Mouse (Mus musculus): ENCODE data around the gene Spag4.
"Not testable (repeated sequence)": the region's sequence is repeated elsewhere in the genome, so short reads cannot be mapped to it uniquely, and the experiment has no call there.

The Spag4 gene

GRCm38 (mm10) chr2:156110627-156111357, 45.8 kb downstream of the Spag4 start:
- DNase-seq, result peak; percentile 8

DNA sequence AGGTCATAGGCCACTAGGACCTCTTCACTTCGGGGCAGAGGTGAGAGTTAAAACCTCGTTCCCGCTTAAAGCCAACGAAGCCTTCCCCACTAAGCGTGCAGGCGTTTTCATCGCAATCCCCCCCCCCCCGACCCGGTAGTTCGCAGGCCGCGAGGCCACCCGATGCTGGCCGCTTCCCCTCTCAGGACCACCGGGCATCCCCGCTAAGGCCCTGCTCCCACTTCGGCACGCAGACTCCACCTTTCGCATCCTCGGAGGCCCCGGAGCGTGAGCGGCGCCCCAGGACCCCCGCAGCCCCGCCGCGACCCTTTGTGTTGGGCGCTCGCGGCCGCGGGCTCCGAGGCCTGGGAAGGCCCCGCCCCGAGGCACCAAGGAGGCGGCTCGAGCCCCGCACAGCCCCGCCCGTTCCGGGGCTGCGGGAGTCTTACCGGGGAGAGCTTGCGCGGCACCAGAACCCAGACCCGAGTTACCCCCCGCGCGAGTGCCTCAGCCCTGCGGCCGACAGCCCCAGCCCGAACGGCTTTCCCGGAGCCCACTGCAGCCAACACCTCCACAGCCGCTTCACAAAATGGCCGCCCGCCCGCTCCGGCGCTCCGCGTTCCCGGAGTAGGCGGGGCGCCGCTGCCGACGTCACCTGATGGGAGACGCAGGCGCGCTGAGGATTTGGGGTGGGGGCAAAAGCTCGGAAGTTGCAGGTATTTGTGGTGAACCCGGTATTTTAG, 46.5 kb downstream of the Spag4 start, which contains the start of the genes Cpne1 and Rbm12:
Gene Cpne1 (minus strand): TSS at position 608 of the 722 bp plus-strand sequence.
Gene Rbm12 (minus strand): TSS at position 621 of the 722 bp plus-strand sequence.
- DNase-seq, result peak; percentile 95

- DNase-seq, result not testable (repeated sequence)
These were observed 47.1 kb downstream of the Spag4 start for GRCm38 (mm10) chr2:156112080-156112423.

DNA sequence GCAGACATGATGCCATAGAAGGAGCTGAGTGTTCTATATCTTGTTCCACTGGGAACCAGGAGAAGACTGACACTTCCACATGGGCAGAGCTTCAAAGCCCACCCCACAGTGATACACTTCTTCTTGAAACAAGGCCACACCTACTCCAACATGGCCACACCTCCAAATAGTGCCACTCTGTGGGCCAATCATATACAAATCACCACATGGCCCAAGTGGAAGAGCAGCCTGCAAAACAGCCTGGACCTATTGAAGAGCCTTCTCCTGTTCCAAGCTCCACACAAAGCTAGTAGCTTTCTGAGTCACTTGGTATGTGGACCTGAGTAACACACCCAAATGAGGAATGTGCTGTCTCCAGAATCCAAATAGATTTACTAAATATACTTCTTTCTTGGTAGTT, 54.6 kb downstream of the Spag4 start:
- no peak for DNase-seq
